Mouse (Mus musculus): ENCODE measurements around the gene Dmrt2.

DNA sequence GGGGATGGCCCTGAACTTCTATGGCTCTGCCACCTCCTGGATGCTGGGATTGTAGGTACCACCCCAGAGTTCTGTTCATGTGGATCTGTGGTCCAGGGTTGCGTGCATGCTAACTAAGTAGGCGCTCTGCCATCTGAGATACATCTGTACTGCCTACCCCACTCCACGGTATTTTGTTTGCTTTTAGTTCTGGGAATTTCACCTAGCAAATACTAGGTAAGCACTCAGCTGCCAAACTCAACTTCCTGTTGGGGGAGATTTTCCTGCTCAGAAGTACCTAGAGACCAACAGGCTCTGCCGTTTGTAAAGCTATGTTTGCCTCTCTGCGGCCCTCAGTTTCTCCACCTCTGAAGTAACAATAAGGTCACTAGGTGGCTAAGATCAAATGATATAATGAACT lies 37.1 kb upstream of the Dmrt2 start:
- no peak for TF ChIP-seq CTCF (conservative IDR thresholded peaks at IDR 0.05; ENCODE audit: low read length)
- no peak for TF ChIP-seq POU5F1 (IDR thresholded peaks at IDR 0.05; ENCODE audit: borderline replicate concordance, low read length)
- TF ChIP-seq NANOG (IDR thresholded peaks at IDR 0.05; ENCODE audit: borderline replicate concordance, low read length), result no peak
